Mouse (Mus musculus) limb, embryonic 14.5 days (tissue): ENCODE data around the gene Sim2. TPM values are rescaled to one million over a fixed set of nuclear protein-coding genes. Genes with fewer than 3 reads are reported as not detected.

Experiments
- ATAC-seq: fragments of 200-750 bp; cut with Nextera tagmentation; 2 replicates; pipeline ENCODE4 v1.8.0; 2017; ENCODE audit warnings: low read depth, moderate number of reproducible peaks, moderate TSS enrichment; ENCODE audit not compliant: low FRiP score
- DNase-seq: peaks from one replicate; pipeline ENCODE4 v3.0.0-alpha.2; 2015; ENCODE audit warnings: low spot score
- H3K27ac ChIP-seq: fragments of 300-500 bp; sonication (generic); replicated peaks from 2 replicates; pipeline ENCODE4 v1.5.1; 2014; ENCODE audit warnings: low read depth, mild to moderate bottlenecking, low read length, moderate library complexity, mixed read lengths
- H3K27me3 ChIP-seq: fragments of 300-500 bp; sonication (generic); 2 replicates; pipeline ENCODE4 v1.6.1; 2014; ENCODE audit warnings: low read length, mixed read lengths; ENCODE audit not compliant: control insufficient read depth, insufficient read depth
- H3K36me3 ChIP-seq: fragments of 300-500 bp; sonication (generic); 2 replicates; pipeline ENCODE4 v1.6.1; 2014; ENCODE audit warnings: mild to moderate bottlenecking, low read length, moderate library complexity, mixed read lengths; ENCODE audit not compliant: control insufficient read depth, insufficient read depth
- H3K4me1 ChIP-seq: fragments of 300-500 bp; sonication (generic); 2 replicates; pipeline ENCODE4 v1.6.1; 2014; ENCODE audit warnings: antibody characterized with exemption, low read length, mixed read lengths; ENCODE audit not compliant: control insufficient read depth, insufficient read depth
- H3K4me2 ChIP-seq: fragments of 300-500 bp; sonication (generic); replicated peaks from 2 replicates; pipeline ENCODE4 v1.6.1; 2014; ENCODE audit warnings: low read depth, mild to moderate bottlenecking, low read length, moderate library complexity; ENCODE audit not compliant: severe bottlenecking
- H3K4me3 ChIP-seq: fragments of 300-500 bp; sonication (generic); replicated peaks from 2 replicates; pipeline ENCODE4 v1.5.1; 2014; ENCODE audit warnings: low read length
- H3K9ac ChIP-seq: fragments of 300-500 bp; sonication (generic); 2 replicates; pipeline ENCODE4 v1.6.1; 2014; ENCODE audit warnings: mild to moderate bottlenecking, low read depth, low read length, moderate library complexity; ENCODE audit not compliant: severe bottlenecking
- H3K9me3 ChIP-seq: fragments of 300-500 bp; sonication (generic); 2 replicates; pipeline ENCODE4 v1.6.1; 2016; ENCODE audit warnings: low read length; ENCODE audit not compliant: control insufficient read depth
- POLR2A ChIP-seq: fragments of 200-500 bp; IDR thresholded peaks from 2 replicates; pipeline ENCODE4 v1.8.0; 2012; ENCODE audit warnings: inconsistent platforms, mild to moderate bottlenecking, moderate library complexity, borderline replicate concordance; ENCODE audit not compliant: insufficient read depth, insufficient read length; ENCODE audit errors: extremely low read depth
- WGBS: fragments of 180-500 bp; shearing (Covaris S2); extraction: QIAGEN DNeasy Blood & Tissue Kit; methylation state at CpG from one replicate; pipeline ENCODE4 v1.1.7; 2014; 5-methylcytosine and 5-hydroxymethylcytosine counted together
- polyA plus RNA-seq, 2 experiments: library from polyadenylated mRNA; depleted of rRNA in 1 of 2; stranded (reverse) in 1 of 2; unstranded in 1 of 2; fragments of >200 nt; fragmentation: Nextera tagmentation in 1 of 2; extraction: Ambion mirVana in 1 of 2; gene quantifications; 2 replicates each; pipeline versions ENCODE4 v1.2.1 to v1.2.3; 2012 to 2014

The Sim2 gene
- polyA plus RNA-seq, 2 experiments: 1.4 to 5.9 TPM

GRCm38 (mm10) chr16:94164236-94164635 lies 79.5 kb downstream of the Sim2 start:
- Histone ChIP-seq H3K27me3 (peaks cover 7% of the 10 kb centered on the region; the same call in 1 of the 2 replicates), H3K4me3 (no peak overlapping the region)
- 5% methylated on average over 7 of the region's 7 CpGs for WGBS

GRCm38 (mm10) chr16:94164978-94165377 lies 80.2 kb downstream of the Sim2 start:
- Histone ChIP-seq H3K4me3 (no peak overlapping the region), H3K4me1 (peaks cover 14% of the 10 kb centered on the region), H3K4me2 (no peak overlapping the region), H3K9ac (no peak overlapping the region), H3K27ac (no peak overlapping the region), H3K27me3 (peaks cover 7% of the 10 kb centered on the region; the same call in 1 of the 2 replicates), H3K36me3 (no peaks in the 10 kb centered on the region), H3K9me3 (no peaks in the 10 kb centered on the region)
- DNase-seq (no peak), ATAC-seq (no peak)
- 20% methylated on average over 5 of the region's 5 CpGs for WGBS
- TF ChIP-seq POLR2A: no peak

More at GRCm38 (mm10) chr16:94164236-94164635, 79.5 kb downstream of the Sim2 start:
- no peaks in the 10 kb centered on the region for H3K9me3 ChIP-seq
- no peak for TF ChIP-seq POLR2A
- no peak for DNase-seq
- no peak overlapping the region for H3K4me2 ChIP-seq
- H3K36me3 ChIP-seq: no peaks in the 10 kb centered on the region
- H3K9ac ChIP-seq: no peak overlapping the region
- no peak for ATAC-seq
- no peak overlapping the region for H3K27ac ChIP-seq
- peaks cover 14% of the 10 kb centered on the region for H3K4me1 ChIP-seq

GRCm38 (mm10) chr16:94168655-94169545 lies 84.2 kb downstream of the Sim2 start:
- Histone ChIP-seq H3K4me2 (no peak overlapping the region), H3K9me3 (no peaks in the 10 kb centered on the region), H3K9ac (no peak overlapping the region), H3K4me1 (peaks cover 14% of the 10 kb centered on the region), H3K4me3 (no peak overlapping the region), H3K36me3 (no peaks in the 10 kb centered on the region), H3K27ac (no peak overlapping the region), H3K27me3 (no peaks in the 10 kb centered on the region; the same call in 1 of the 2 replicates)
- DNase-seq (no peak), ATAC-seq (no peak)
- no peak for TF ChIP-seq POLR2A
- 88% methylated on average over 16 of the region's 16 CpGs for WGBS

- H3K4me3 ChIP-seq: no peak overlapping the region
- no peak for ATAC-seq
Measured at GRCm38 (mm10) chr16:94170218-94170617, 85.5 kb downstream of the Sim2 start.

GRCm38 (mm10) chr16:94173361-94173760 lies 88.6 kb downstream of the Sim2 start:
- ATAC-seq (no peak), DNase-seq (no peak)
- Histone ChIP-seq H3K9ac (no peak overlapping the region), H3K9me3 (no peaks in the 10 kb centered on the region), H3K27ac (no peak overlapping the region), H3K36me3 (no peaks in the 10 kb centered on the region), H3K4me2 (no peak overlapping the region), H3K4me3 (no peak overlapping the region), H3K4me1 (no peaks in the 10 kb centered on the region), H3K27me3 (peaks cover 8% of the 10 kb centered on the region; the same call in 1 of the 2 replicates)
- 82% methylated on average over 1 of the region's 1 CpGs for WGBS
- TF ChIP-seq POLR2A: no peak

More at GRCm38 (mm10) chr16:94170218-94170617, 85.5 kb downstream of the Sim2 start:
- no peak for DNase-seq
- TF ChIP-seq POLR2A: no peak
- WGBS: 58% methylated on average over 4 of the region's 4 CpGs
- Histone ChIP-seq H3K27ac (no peak overlapping the region), H3K4me2 (no peak overlapping the region), H3K36me3 (no peaks in the 10 kb centered on the region), H3K4me1 (peaks cover 2% of the 10 kb centered on the region), H3K9me3 (no peaks in the 10 kb centered on the region), H3K27me3 (no peaks in the 10 kb centered on the region; the same call in 1 of the 2 replicates), H3K9ac (no peak overlapping the region)
